Mouse (Mus musculus) heart, adult 8-10 months (tissue): ENCODE data around the gene Gm37240. TPM values are rescaled to one million over a fixed set of nuclear protein-coding genes. Genes with fewer than 3 reads are reported as not detected.

Source experiments
- DNase-seq: peaks from one replicate; pipeline ENCODE4 v3.0.0; 2022; ENCODE audit warnings: low spot score
- total RNA-seq, 4 experiments: library from RNA; stranded (reverse); gene quantifications; 2 replicates each; pipeline ENCODE4 v1.2.4; 2022

The Gm37240 gene
- total RNA-seq, 4 experiments from 2014 or later, result 36.8 to 49.5 (median 39.2) TPM

GRCm38 (mm10) chr3:84547177-84547576 is 1340.1 kb downstream of the Gm37240 start:
- peak; percentile 11 for DNase-seq

GRCm38 (mm10) chr3:84542450-84542849 is 1344.9 kb downstream of the Gm37240 start:
- DNase-seq, result peak; percentile 48

DNA sequence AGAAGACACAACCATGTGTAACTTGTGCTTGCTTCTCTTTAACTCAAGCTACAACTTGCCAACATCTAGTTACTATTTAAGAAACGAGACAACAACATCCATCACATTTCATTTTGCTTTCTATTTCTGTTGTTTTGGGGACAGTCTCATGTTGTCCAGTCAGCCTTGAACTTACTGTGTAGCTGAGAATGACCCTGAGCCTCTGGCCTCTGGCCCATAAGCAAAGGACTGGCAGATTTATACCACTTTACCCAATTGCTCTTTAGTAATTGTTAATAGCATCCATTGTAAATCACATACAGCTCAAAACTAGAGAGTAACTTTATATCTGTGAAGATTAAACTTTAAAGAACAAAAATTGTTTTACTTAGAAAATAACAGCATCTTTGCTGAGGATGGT is 1345.4 kb downstream of the Gm37240 start:
- DNase-seq, result no peak

GRCm38 (mm10) chr3:84540640-84541039 is 1346.7 kb downstream of the Gm37240 start:
- no peak for DNase-seq

DNA sequence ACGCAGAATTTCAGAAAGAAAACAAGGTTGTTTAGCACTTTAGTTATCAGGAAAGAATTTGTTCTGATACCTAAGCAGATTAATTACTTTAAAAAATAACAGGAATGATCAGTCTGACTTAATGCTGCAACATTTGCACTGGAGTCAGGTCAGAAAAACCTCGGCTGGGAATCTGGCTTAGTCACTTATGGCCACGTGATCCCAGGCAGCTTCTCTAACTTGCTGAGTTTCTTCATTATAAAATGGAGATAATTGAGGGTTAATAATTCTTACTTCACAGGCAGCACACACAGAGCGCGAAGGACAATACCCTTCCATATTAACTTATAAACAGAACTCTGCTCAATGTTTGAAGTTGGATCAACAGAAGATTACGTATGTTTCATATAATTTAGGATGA is 1350.3 kb downstream of the Gm37240 start:
- DNase-seq, result no peak

GRCm38 (mm10) chr3:84533227-84533626 is 1354.1 kb downstream of the Gm37240 start:
- DNase-seq, result no peak

- DNase-seq, result no peak
These were observed 1358.3 kb downstream of the Gm37240 start for GRCm38 (mm10) chr3:84529021-84529420.

DNA sequence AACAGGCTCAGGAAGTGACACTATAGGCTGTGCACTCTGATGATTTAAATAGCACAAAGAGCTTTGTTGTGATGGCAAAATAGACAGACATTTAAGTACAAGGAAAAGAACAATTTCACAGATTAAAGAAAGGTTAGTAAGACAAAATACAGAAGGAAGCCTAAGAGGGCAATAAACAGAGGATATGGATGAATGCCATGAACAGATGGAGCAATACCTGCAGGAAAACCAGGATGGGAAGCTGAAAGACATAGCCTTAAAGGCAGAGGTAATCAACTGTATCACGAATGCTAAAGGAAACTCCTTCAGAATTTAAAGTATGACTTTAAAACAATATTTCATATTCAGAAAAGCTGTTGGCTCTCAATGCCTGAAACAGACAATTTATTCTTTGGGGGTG is 1362.4 kb downstream of the Gm37240 start:
- DNase-seq, result no peak

- no peak for DNase-seq
These were observed 1371.2 kb downstream of the Gm37240 start for GRCm38 (mm10) chr3:84516163-84516562.

DNA sequence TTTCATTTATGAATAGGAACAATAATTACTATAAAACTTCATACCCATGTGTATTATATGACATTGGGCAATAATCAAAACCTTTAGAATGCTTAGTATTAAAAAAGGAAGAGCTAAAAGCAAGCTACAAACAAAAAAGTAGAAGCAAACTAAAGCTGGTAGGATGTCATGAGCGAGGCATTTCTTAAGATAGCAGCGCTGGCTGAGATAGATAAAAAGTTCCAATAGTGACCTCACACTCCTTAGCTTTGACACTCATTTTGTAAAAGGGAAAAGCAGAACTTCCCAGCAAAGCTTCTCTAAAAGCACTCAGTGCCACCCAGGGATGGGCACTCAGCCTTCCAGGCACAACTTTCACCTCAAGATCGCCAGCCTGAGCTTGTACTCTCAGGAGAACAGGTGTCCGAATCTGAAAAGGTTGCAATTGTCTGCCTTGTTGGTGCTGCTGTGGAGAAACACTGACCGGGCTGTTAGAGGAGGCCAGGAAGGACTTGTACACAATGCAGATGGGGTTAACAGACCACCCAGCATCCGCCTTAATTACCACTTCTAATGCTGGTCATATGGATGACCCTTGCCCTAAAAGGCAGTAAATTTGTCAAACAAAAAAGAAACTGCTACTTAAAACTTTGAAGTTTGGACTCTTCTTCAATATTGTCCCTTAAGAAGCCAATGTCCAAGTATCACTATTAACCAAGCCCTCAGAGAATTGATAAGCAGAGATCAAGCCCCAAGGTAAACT is 1374.4 kb downstream of the Gm37240 start:
- no peak for DNase-seq

- no peak for DNase-seq
These were observed 1382.1 kb downstream of the Gm37240 start for GRCm38 (mm10) chr3:84505193-84505592.

DNA sequence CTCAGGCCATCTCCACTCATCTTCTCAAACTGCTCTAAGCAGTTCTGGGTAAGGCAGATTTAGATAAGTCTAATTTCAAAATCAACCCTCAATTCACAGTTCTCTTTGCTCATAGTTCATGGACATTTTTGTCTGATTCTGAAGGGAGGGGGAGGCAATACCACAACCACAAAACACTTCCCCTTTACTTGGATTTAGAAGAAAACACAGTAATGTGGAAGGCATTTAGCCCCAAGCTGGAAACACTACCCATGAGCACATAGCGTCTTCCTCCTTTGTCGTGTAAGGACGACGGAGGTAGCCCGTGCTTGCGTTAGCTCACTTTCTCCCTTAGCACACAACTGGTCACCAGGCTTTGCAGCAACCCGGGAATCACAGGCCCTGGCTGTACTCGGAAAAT is 1383.0 kb downstream of the Gm37240 start:
- DNase-seq, result no peak

DNA sequence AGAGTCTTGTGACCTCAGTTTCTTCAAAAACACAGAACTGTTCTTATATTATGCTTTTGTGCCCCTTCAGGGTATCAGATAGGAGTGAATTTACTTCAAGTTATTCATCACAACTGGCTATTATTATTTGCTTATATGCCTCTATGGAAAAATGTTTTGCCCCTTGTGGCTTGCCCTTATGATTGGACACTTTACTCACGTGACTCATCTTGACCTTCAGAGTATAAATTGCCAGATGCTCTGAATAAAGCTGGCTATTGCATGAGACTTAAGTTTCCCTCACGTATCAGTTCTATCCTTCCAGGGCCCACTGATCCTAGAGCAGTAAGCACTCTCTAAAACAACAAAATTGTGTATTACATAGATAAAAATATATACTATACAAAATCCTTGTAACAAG is 1385.2 kb downstream of the Gm37240 start:
- no peak for DNase-seq

DNA sequence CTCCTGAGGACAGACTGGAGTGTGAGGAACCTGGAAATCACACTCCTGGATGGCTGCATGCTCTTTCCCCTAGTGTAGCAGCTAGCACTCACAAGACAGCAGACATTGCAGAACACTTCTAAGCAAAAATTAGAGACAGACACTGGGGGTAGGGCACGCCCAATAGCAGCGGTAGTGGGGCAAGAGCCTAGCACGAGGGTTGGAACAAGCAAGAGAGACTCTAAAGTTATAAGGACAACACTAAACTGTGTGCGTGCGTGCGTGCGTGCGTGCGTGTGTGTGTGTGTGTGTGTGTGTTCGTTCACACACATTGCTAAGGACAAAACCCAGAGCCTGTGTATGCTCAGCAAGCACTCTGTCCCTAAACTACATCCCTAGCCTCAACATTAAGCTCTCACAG is 1386.8 kb downstream of the Gm37240 start:
- DNase-seq, result no peak

- no peak for DNase-seq
These were observed 1389.6 kb downstream of the Gm37240 start for GRCm38 (mm10) chr3:84497718-84498117.

DNA sequence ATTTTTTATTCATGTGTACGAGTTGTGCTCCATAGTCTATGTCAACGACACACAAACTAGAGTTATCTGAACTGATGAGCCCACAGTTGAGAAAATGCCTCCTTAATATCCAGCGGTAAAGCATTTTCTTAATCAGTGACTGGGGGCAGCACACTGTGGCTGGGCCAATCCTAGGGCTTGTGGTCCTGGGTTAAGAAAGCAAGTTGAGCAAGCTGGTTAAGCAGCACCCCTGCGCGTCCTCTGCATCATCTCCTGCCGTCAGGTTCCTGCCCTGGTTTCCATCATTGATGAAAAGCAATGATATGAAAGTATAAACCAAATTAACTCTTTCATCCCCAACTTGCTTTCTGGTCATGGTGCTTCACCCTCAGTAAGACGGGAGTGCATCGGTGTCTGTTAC is 1394.7 kb downstream of the Gm37240 start:
- DNase-seq, result no peak

GRCm38 (mm10) chr3:84492148-84492547 is 1395.2 kb downstream of the Gm37240 start:
- DNase-seq, result no peak

- no peak for DNase-seq
These were observed 1398.6 kb downstream of the Gm37240 start for GRCm38 (mm10) chr3:84488716-84489115.

GRCm38 (mm10) chr3:84484891-84485290 is 1402.4 kb downstream of the Gm37240 start:
- no peak for DNase-seq

- DNase-seq, result no peak
These were observed 1403.0 kb downstream of the Gm37240 start for GRCm38 (mm10) chr3:84484333-84484732.

DNA sequence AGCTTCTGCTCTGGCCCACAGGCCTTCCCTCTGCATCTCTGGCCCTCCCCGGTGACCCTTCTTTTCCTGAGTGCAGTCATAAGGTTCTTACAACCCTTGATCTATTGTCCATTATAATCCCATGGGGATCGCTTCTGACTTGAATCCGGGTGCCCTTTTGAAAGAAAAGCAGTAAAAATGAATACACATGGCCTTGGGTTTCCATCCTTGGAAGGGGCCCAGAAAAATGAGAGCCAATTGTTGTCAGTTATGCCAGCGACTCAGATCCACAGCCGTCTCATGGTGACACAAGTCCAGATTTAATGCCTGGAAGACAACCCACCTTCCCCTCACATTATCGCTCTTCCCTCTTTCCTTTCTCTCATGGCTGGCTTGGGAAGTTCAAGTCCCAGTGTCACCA is 1405.2 kb downstream of the Gm37240 start:
- DNase-seq, result no peak

DNA sequence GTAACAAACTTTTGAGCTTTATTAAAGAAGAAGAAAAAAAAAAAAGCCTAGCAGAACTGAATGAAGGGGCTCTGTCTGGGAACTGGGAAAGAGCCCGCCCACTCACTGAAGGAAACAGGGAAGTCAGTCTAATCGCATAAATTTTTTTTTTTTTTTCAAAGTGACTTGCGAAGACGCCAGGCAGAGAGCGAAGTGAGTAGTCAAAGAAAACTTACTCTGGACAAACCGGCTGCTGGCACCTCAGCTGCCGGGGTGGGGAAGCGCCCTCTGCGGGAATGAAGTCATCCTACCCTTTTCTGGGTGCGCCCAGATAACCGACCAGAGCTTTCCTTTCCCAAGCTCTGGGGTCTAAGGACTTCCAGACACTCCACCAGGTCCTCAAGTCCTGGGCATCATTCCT is 1406.2 kb downstream of the Gm37240 start:
- peak; percentile 24 for DNase-seq

DNA sequence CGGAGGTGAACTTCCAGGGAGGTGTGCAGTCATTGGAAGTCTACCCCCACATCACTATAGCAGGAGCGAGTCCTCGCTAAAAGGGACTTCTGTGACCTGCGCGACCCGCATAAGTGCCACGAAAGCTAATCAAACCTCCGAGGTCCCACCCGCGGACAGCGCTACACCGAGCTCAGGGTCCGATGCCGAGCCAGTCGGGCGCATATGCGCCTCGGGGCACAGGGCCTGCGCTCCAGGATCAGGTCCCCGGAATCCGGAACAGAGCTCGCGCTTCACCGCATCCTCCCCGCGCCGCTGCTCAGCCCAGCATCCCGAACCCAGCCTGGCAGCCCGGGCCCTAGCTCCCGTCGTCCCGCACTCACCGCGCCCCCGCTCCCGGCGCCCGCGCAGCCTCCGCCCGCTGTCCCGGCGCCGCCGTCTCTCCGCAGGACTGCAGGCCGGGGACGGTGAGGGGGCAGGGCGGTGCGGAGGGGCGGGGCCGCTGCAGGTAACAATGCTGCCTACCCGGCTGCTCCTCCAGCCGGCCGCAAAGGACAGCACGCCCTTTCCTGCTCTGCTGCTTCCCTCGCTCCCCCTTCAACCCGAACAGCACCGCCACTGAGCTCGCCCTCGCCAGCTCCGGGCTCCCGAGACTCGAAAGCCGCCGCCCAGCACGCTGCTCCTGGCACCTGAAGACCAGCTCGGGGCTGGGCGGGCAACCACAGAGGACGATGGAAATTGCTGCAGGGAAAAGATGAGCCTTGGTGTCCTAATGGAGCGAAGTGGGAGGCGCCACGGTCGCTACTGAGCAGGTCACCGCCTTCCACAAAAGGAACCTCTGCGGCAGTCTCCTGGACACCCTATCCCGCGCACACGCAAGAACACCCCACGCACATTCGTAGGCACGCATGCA is 1407.1 kb downstream of the Gm37240 start, which contains the start of gene Fhdc1:
TSS of gene Fhdc1 (minus strand) at position 424 of the 892 bp plus-strand sequence.
- no peak for DNase-seq
